Mouse (Mus musculus): ENCODE results near the gene Prkag2. TPM values are rescaled to one million over a fixed set of nuclear protein-coding genes. Genes with fewer than 3 reads are reported as not detected.
"Not testable (repeated sequence)": the region's sequence is repeated elsewhere in the genome, so short reads cannot be mapped to it uniquely, and the experiment has no call there.

Gene Prkag2
- polyA plus RNA-seq, 1 experiment from 2014 or later: 63.1 TPM

DNA sequence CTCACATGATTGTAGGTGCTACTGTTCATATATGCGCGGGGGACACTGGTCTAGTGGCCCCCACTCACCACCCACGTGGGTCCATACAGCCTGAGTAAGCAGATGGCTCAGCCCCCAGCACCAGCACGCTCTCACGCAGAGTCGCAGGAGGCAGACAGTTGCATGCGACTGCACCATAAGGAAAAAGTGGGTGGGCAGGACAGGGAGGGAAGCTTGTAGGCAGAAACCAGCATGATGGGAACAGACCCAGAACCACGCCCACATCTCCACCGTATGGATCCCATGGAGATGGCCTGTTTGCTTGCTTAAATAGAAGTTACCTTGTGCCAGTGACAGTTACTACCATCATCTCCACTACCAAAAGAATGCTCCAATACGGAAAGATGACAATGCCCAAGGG is 15.3 kb downstream of the Prkag2 start:
- Histone ChIP-seq H3K4me3 (no peak overlapping the region), H3K4me1 (peaks cover 12% of the 10 kb centered on the region; the same call in 1 of the 2 replicates), H3K27ac (no peak overlapping the region), H3K4me2 (no peak overlapping the region), H3K27me3 (no peaks in the 10 kb centered on the region), H3K9ac (no peak overlapping the region), H3K9me3 (replicated peaks) (no peaks in the 10 kb centered on the region), H3K36me3 (ENCODE audit: poor library complexity, severe bottlenecking) (no peaks in the 10 kb centered on the region)
- WGBS: 86% methylated on average over 10 of the region's 10 CpGs
- peak; percentile 43; the same call in 1 of the 2 replicates for ATAC-seq

DNA sequence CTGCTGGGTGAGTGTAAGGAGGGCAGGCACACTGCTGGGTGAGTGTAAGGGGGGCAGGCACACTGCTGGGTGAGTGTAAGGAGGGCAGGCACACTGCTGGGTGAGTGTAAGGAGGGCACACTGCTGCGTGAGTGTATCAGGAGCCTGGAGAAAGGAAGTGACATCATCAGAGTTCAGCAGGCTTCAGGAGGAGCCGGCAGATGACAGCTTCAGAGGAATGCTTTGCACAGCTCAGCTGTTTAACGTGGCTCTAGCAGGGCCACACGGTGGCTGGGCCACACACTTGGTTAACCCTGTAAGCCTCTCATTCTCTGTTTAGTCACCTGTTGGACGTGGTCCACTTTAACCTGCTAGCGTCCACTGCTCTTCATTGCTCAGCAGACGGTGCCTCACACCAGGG is 16.6 kb downstream of the Prkag2 start:
- Histone ChIP-seq H3K4me3 (no peak overlapping the region), H3K27me3 (no peaks in the 10 kb centered on the region), H3K4me2 (no peak overlapping the region), H3K9ac (no peak overlapping the region), H3K9me3 (replicated peaks) (no peaks in the 10 kb centered on the region), H3K27ac (no peak overlapping the region), H3K4me1 (peaks cover 12% of the 10 kb centered on the region; the same call in 1 of the 2 replicates), H3K36me3 (ENCODE audit: poor library complexity, severe bottlenecking) (no peaks in the 10 kb centered on the region)
- no peak for ATAC-seq
- WGBS: 55% methylated on average over 7 of the region's 7 CpGs

DNA sequence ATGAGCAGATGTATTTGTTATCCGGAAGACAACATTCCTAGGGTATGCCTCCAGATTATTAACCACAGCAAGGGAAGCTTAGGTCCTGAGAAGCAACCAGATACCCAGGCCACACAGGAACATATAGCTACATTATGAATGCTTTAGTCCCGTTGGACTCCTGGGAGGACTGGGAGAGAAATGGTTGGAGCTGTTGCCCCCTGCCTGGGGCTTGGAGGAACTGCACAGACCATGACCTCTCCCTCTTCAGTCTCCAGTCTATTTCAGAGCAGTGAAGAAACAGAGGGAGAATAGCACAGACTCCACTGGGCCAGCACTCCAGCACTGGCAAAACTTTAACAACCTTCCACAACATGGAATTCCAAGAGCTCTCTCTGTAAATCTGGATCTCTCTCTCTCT is 17.9 kb downstream of the Prkag2 start:
- no peak overlapping the region for H3K4me3 ChIP-seq
- no peak overlapping the region for H3K9ac ChIP-seq
- 38% methylated on average over 2 of the region's 2 CpGs for WGBS
- H3K36me3 ChIP-seq (ENCODE audit: poor library complexity, severe bottlenecking): no peaks in the 10 kb centered on the region
- no peak overlapping the region for H3K4me2 ChIP-seq
- ATAC-seq: no peak
- H3K27ac ChIP-seq: no peak overlapping the region
- H3K4me1 ChIP-seq: peaks cover 12% of the 10 kb centered on the region; the same call in 1 of the 2 replicates
- H3K9me3 ChIP-seq (replicated peaks): no peaks in the 10 kb centered on the region
- no peaks in the 10 kb centered on the region for H3K27me3 ChIP-seq

DNA sequence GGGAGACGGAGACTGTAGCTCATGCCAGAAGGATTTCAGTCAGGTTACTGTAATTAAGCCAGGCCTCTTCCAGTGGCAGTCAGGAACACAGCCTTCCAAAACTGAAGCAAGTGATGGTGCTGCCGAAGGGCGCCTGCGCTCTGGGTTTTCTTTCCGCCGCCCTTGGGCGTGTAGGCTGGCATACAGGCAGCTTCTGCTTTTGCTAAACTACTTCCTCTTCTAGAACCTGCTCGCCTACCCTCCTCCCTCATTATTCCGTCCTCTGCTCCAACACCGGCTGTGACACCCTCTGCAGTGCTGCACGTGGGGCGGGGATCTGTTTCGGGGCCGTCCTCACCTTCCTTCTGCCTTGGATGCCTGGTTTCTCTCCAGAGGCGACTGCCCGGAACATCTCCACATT is 18.9 kb downstream of the Prkag2 start:
- no peaks in the 10 kb centered on the region for H3K27me3 ChIP-seq
- no peak for ATAC-seq
- no peaks in the 10 kb centered on the region for H3K36me3 ChIP-seq (ENCODE audit: poor library complexity, severe bottlenecking)
- no peak overlapping the region for H3K4me3 ChIP-seq
- no peak overlapping the region for H3K9ac ChIP-seq
- no peaks in the 10 kb centered on the region for H3K9me3 ChIP-seq (replicated peaks)
- WGBS: 76% methylated on average over 16 of the region's 16 CpGs
- H3K4me2 ChIP-seq: no peak overlapping the region
- no peak overlapping the region for H3K27ac ChIP-seq
- peaks cover 10% of the 10 kb centered on the region; the same call in 1 of the 2 replicates for H3K4me1 ChIP-seq

DNA sequence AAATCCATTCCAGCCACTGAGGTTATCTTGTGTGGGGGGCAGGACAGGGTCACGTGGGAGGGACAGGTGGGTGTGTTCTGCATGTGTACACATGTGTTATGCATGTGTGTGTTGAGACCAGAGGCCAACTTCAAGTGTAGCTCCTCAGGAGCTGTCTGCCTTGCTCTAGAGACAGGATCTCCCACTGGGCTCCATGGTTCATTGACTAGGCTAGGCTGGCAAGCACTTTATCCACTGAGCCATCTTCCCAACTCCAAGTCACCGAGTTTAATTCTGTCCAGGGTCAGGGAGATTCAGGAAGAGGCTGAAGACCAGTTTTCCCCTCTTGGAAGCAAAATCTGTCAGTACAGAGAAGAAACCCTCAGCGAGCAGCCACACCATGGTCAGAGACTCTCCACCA is 19.4 kb downstream of the Prkag2 start:
- Histone ChIP-seq H3K36me3 (ENCODE audit: poor library complexity, severe bottlenecking) (no peaks in the 10 kb centered on the region), H3K27me3 (no peaks in the 10 kb centered on the region)

DNA sequence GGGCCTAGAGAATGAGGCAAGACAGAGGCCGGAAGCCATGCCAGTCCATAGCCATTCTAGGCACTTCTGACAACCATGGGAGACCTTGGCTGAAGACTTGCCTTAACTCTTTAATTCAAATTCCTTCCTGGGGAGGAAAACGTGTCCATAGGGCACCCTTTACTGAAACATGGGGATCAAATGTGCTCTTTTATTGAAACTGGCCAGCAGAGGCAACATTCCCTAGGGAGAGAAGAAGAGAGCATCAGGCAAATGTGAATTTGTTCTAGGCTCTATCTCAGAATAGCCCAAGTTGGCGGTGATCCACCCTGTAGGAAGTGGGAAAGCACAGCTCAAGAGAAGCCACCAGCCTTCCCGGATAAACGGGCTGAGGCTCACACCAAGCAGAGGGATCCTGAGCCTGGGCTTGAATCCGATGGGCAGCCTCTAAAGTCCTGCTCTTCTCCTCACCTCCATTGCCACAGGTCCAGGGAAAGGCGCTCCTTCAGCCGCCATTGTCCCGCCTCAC is 19.9 kb downstream of the Prkag2 start:
- Histone ChIP-seq H3K9me3 (replicated peaks) (no peaks in the 10 kb centered on the region), H3K9ac (no peak overlapping the region), H3K4me1 (no peaks in the 10 kb centered on the region), H3K27ac (no peak overlapping the region), H3K4me3 (no peak overlapping the region), H3K4me2 (no peak overlapping the region), H3K27me3 (no peaks in the 10 kb centered on the region), H3K36me3 (ENCODE audit: poor library complexity, severe bottlenecking) (no peaks in the 10 kb centered on the region)
- ATAC-seq: no peak
- WGBS: 94% methylated on average over 9 of the region's 9 CpGs

More for the DNA sequence above, 19.4 kb downstream of the Prkag2 start:
- no peak overlapping the region for H3K4me3 ChIP-seq
- peaks cover 4% of the 10 kb centered on the region; the same call in 1 of the 2 replicates for H3K4me1 ChIP-seq
- H3K27ac ChIP-seq: no peak overlapping the region
- H3K9ac ChIP-seq: no peak overlapping the region
- no peaks in the 10 kb centered on the region for H3K9me3 ChIP-seq (replicated peaks)
- H3K4me2 ChIP-seq: no peak overlapping the region
- no peak for ATAC-seq
- 82% methylated on average over 3 of the region's 3 CpGs for WGBS

DNA sequence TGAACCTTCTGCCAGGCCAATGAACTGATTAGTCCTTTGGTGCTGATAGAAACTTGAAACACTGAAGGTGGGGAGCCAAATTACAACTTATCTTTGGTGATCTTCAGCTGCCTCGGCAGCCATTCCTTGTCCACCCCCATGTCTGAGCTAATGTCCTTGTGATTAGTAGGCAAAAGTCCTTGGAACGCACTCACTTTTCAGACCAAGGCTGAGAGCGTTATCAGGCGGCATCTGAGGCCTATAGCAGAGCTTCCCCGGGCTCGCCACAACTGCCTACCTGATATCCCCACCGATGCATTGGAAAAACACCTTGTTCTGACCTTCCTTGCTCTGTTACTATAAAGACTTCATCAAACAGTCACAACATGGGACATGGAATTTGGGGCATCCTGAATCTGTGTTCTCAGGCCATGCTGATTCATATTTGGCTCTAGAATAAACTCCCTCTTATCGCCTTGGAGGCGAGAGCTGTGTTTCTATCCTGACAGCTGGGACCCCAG is 20.6 kb downstream of the Prkag2 start:
- no peak overlapping the region for H3K4me2 ChIP-seq
- H3K9me3 ChIP-seq (replicated peaks): no peaks in the 10 kb centered on the region
- no peak overlapping the region for H3K9ac ChIP-seq
- H3K4me1 ChIP-seq: no peaks in the 10 kb centered on the region
- 95% methylated on average over 9 of the region's 9 CpGs for WGBS
- H3K4me3 ChIP-seq: no peak overlapping the region
- ATAC-seq: no peak
- no peak overlapping the region for H3K27ac ChIP-seq
- H3K27me3 ChIP-seq: no peaks in the 10 kb centered on the region
- H3K36me3 ChIP-seq (ENCODE audit: poor library complexity, severe bottlenecking): no peaks in the 10 kb centered on the region

DNA sequence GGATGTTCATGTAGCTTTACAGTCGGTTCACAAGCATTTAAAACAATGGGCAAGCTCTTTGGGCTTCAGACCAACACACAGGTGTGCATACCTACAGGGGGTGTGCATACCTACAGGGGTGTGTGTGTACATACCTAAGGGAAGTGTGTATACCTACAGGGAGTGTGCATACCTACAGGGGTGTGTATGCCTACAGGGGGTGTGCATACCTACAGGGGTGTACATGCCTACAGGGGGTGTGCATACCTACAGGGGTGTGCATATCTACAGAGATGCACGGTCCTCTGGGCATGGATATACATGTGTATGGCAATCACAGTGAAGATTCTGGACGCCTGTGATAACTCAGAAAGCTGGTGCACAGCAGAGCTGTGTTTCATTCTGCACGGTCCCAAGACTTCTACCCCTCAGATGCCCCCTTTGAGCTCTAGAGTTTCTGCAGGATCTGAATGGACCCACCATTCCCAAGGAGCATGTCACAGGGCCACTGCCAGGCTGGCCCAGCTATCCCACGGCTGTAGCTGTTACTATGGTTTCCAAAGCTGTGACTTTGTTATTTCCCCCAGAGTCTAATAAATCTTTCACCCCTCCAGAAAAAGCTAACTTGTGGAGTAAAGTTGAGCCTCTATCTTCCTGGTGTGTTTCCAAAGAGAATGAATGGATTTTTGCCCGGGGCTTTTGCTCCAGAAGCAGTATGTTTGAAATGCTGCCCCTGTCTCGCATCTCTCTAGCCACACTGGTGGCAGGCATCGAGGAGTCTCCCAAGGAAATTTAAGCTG is 22.4 kb downstream of the Prkag2 start:
- no peak overlapping the region for H3K4me3 ChIP-seq
- H3K27me3 ChIP-seq: no peaks in the 10 kb centered on the region
- WGBS: 69% methylated on average over 8 of the region's 8 CpGs
- H3K36me3 ChIP-seq (ENCODE audit: poor library complexity, severe bottlenecking): no peaks in the 10 kb centered on the region
- H3K4me2 ChIP-seq: no peak overlapping the region
- H3K4me1 ChIP-seq: no peaks in the 10 kb centered on the region
- H3K9me3 ChIP-seq (replicated peaks): no peaks in the 10 kb centered on the region
- no peak for ATAC-seq
- no peak overlapping the region for H3K27ac ChIP-seq
- H3K9ac ChIP-seq: no peak overlapping the region

DNA sequence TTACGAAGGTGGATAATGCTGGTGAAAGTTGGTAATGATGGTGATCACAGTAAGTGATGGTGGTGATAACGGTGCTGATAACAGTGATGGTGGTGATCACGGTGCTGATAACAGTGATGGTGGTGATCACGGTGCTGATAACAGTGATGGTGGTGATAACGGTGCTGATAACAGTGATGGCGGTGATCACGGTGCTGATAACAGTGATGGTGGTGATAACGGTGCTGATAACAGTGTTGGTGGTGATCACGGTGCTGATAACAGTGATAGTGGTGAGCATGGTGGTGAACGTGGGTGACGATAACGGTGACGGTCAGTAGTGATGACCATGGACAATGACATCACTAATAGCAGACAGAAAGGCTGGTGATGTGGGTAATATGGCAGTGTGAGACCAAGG is 23.2 kb downstream of the Prkag2 start:
- H3K4me1 ChIP-seq, ATAC-seq: not testable (repeated sequence)

DNA sequence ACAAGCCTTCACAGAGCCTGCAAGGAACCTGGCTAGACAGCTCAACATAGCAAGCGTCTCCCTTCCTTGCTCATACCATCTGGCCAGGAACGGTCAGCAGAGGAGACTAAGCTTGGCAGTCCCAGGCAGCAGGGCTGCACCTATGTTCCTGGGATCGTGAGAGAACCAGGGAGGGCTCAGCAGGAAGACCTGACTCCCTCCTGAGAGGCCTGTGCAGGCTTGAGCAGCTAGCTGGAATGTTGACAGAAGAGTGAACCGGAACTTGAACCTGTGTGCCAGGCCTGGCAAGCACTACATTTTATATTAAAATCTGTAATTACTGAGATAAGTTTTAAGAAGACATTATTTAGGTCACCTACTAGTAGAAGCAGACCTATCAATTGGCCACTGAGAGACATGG is 24.8 kb downstream of the Prkag2 start:
- Histone ChIP-seq H3K9me3 (replicated peaks) (no peaks in the 10 kb centered on the region), H3K36me3 (ENCODE audit: poor library complexity, severe bottlenecking) (no peaks in the 10 kb centered on the region), H3K4me3 (no peak overlapping the region), H3K9ac (no peak overlapping the region), H3K27ac (no peak overlapping the region), H3K4me2 (no peak overlapping the region), H3K27me3 (no peaks in the 10 kb centered on the region), H3K4me1 (no peaks in the 10 kb centered on the region)
- no peak for ATAC-seq
- WGBS: 76% methylated on average over 4 of the region's 4 CpGs

More for the DNA sequence above, 23.2 kb downstream of the Prkag2 start:
- H3K27ac ChIP-seq; H3K36me3 ChIP-seq (ENCODE audit: poor library complexity, severe bottlenecking); H3K9me3 ChIP-seq (replicated peaks); H3K4me3 ChIP-seq; H3K4me2 ChIP-seq; H3K27me3 ChIP-seq; H3K9ac ChIP-seq: not testable (repeated sequence)
- 97% methylated on average over 13 of the region's 13 CpGs for WGBS

DNA sequence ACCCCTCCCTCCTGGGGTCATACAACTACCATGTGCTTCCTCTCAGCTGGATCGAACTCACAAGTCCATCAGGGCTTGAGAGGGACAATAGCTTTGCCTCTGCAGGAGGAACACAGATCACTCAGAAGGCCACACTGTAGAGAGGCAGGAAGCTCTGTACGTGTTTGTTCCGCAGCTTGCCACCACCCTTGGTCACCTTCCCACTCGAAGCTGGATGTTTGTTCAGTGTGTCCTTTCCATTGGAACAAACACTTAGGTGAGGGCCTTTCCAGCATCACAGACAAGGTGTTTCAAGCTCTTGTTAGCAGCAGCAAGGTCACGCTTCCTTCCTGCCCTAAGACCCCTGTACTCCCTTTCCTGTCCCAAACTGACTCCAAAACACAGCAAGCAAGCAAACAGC is 30.6 kb downstream of the Prkag2 start:
- no peak overlapping the region for H3K27ac ChIP-seq
- H3K9me3 ChIP-seq (replicated peaks): no peaks in the 10 kb centered on the region
- no peak overlapping the region for H3K4me2 ChIP-seq
- no peaks in the 10 kb centered on the region for H3K27me3 ChIP-seq
- WGBS: 83% methylated on average over 5 of the region's 5 CpGs
- no peak for ATAC-seq
- H3K36me3 ChIP-seq (ENCODE audit: poor library complexity, severe bottlenecking): no peaks in the 10 kb centered on the region
- H3K4me1 ChIP-seq: 0 out of 2 replicates have a peak, but pooled peaks cover 5% of the 10 kb centered on the region
- no peak overlapping the region for H3K4me3 ChIP-seq
- H3K9ac ChIP-seq: no peak overlapping the region

DNA sequence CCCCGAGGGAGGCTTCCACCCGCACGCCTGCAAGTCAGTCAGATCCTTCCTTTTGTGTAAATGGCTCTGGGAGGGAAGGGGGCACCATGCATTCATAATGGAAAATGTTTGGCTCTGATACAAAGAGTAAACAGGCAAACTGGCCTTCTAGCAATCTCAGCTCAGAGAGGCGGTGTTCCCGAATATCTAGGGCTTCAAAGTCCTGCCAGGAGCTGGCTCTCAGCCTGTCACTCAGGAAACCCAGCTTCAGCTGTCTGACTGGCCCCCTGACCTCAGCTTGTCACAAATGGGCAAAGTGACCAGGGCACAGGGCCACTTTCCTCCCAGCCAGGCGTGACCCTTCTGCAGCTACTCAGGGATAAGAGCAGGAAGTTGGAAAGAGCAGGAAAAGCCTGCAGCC is 33.3 kb downstream of the Prkag2 start:
- no peak overlapping the region for H3K27ac ChIP-seq
- peaks cover 12% of the 10 kb centered on the region for H3K4me1 ChIP-seq
- ATAC-seq: no peak
- H3K9me3 ChIP-seq (replicated peaks): no peaks in the 10 kb centered on the region
- no peaks in the 10 kb centered on the region for H3K36me3 ChIP-seq (ENCODE audit: poor library complexity, severe bottlenecking)
- no peak overlapping the region for H3K4me3 ChIP-seq
- 52% methylated on average over 6 of the region's 6 CpGs for WGBS
- no peak overlapping the region for H3K9ac ChIP-seq
- H3K4me2 ChIP-seq: no peak overlapping the region
- no peaks in the 10 kb centered on the region for H3K27me3 ChIP-seq

Measured in forebrain, embryonic 13.5 days (tissue).